Mouse (Mus musculus): ENCODE measurements at regions not wholly inside any gene's neighbourhood (a gene's known extent, or its start where the extent isn't known, plus 50 kb on each side); places are given as distances from the start of the nearest gene placed in this dataset.
"Not testable (repeated sequence)": the region's sequence is repeated elsewhere in the genome, so short reads cannot be mapped to it uniquely, and the experiment has no call there.

GRCm38 (mm10) chr13:50906431-50906830, 194.2 kb upstream of the Spin1 start:
- not testable (repeated sequence) for DNase-seq

GRCm38 (mm10) chr13:50906910-50907309, 193.8 kb upstream of the Spin1 start:
- DNase-seq = no peak

GRCm38 (mm10) chr13:50912776-50913175, 187.9 kb upstream of the Spin1 start:
- DNase-seq = not testable (repeated sequence)

- not testable (repeated sequence) for DNase-seq
These were observed 166.7 kb upstream of the Spin1 start for GRCm38 (mm10) chr13:50934017-50934416.

GRCm38 (mm10) chr13:50942561-50942960, 158.1 kb upstream of the Spin1 start:
- DNase-seq = no peak

- DNase-seq = peak; percentile 15 to 83
These were observed 151.0 kb upstream of the Spin1 start for GRCm38 (mm10) chr13:50949545-50950226.

- DNase-seq = no peak
These were observed 146.0 kb upstream of the Spin1 start for GRCm38 (mm10) chr13:50954671-50955070.

- no peak for DNase-seq
These were observed 142.4 kb upstream of the Spin1 start for GRCm38 (mm10) chr13:50958051-50958883.

- DNase-seq = no peak
These were observed 139.8 kb upstream of the Spin1 start for GRCm38 (mm10) chr13:50960909-50961308.

- no peak for DNase-seq
These were observed 136.6 kb upstream of the Spin1 start for GRCm38 (mm10) chr13:50964070-50964469.

GRCm38 (mm10) chr13:50965041-50965440, 135.6 kb upstream of the Spin1 start:
- not testable (repeated sequence) for DNase-seq

- no peak for DNase-seq
These were observed 135.0 kb upstream of the Spin1 start for GRCm38 (mm10) chr13:50965678-50966077.

- DNase-seq = no peak
These were observed 133.9 kb upstream of the Spin1 start for GRCm38 (mm10) chr13:50966826-50967225.

- DNase-seq = no peak
These were observed 127.3 kb upstream of the Spin1 start for GRCm38 (mm10) chr13:50973379-50973778.

- DNase-seq = no peak
These were observed 125.3 kb upstream of the Spin1 start for GRCm38 (mm10) chr13:50975306-50975920.

GRCm38 (mm10) chr13:50982005-50982404, 118.7 kb upstream of the Spin1 start:
- DNase-seq = no peak

GRCm38 (mm10) chr13:50982990-50983389, 117.7 kb upstream of the Spin1 start:
- no peak for DNase-seq

- no peak for DNase-seq
These were observed 108.8 kb upstream of the Spin1 start for GRCm38 (mm10) chr13:50991726-50992432.

GRCm38 (mm10) chr13:50999738-51000137, 100.9 kb upstream of the Spin1 start:
- no peak for DNase-seq

- DNase-seq = no peak
These were observed 95.9 kb upstream of the Spin1 start for GRCm38 (mm10) chr13:51004827-51005226.

- DNase-seq = no peak
These were observed 89.9 kb upstream of the Spin1 start for GRCm38 (mm10) chr13:51010736-51011135.

- no peak for DNase-seq
These were observed 84.5 kb upstream of the Spin1 start for GRCm38 (mm10) chr13:51016209-51016608.
